Mouse (Mus musculus): ENCODE data around the gene Pfkm. TPM values are rescaled to one million over a fixed set of nuclear protein-coding genes. Genes with fewer than 3 reads are reported as not detected.
A peak's percentile ranks its signal among the peaks of the same experiment; 100 is the strongest.

Pfkm gene
- 2.4 and 3.1 TPM in 2 replicates for polyA plus RNA-seq (2012)

DNA sequence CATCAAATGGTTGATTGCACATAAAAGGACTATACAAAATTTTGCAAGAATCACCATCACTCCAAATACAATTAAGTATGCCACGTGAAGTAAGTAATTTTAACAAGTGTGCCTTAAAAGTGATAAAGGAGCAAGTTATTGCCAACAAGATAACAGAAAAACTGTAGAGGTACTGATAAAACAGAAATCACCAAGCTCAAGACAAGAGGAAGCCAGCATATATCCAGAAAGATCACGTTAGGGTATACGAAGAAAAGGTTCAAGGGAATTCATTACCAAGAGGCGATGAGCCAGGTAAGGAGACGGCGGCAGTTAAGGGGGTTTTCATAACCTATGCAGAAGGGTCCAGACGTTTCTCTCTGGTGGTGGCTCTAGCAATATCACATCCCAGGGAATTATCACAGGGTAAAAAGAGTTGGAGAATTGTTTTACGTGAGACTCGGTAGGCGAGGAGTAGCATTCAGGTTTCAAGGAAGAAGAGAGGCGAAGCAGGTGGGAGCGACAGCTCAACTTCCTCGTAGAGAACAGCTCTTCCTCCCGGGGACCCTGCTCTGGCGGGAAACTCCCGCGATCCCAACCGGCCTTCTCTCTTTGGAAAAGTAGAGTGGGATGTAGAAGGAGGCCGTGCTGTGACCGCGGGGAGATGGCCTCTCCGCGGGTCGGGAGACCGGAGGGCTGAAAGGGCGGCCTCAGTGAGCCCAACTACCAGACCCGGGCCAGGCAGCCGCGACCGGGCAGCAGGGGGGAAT lies at the start of gene Pfkm:
TSS of gene Pfkm (plus strand) at position 218 of the 749 bp plus-strand sequence.
- Histone ChIP-seq H3K36me3 (ENCODE audit: control insufficient read depth) (peaks cover 58% of the 10 kb centered on the region), H3K9me3 (ENCODE audit: control insufficient read depth, low read length) (peaks cover 2% of the 10 kb centered on the region), H3K4me3 (replicated peaks) (peak within 1 kb of the TSS; percentile 79), H3K4me1 (ENCODE audit: control insufficient read depth) (peaks cover 40% of the 10 kb centered on the region), H3K27me3 (ENCODE audit: control insufficient read depth) (no peaks in the 10 kb centered on the region)
- no peak for TF ChIP-seq TAL1 (IDR thresholded peaks at IDR 0.05; ENCODE audit: low read length)

GRCm38 (mm10) chr15:98043967-98044366 lies 48.4 kb upstream of the Pfkm start:
- TF ChIP-seq TAL1 (IDR thresholded peaks at IDR 0.05; ENCODE audit: low read length) = no peak
- no peak for TF ChIP-seq GATA1 (IDR thresholded peaks at IDR 0.05; ENCODE audit: low read length)
- Histone ChIP-seq H3K9me3 (ENCODE audit: control insufficient read depth, low read length) (no peaks in the 10 kb centered on the region), H3K4me3 (replicated peaks) (no peak overlapping the region), H3K36me3 (ENCODE audit: control insufficient read depth) (peaks cover 98% of the 10 kb centered on the region), H3K4me1 (ENCODE audit: control insufficient read depth) (no peaks in the 10 kb centered on the region), H3K27me3 (ENCODE audit: control insufficient read depth) (no peaks in the 10 kb centered on the region)

DNA sequence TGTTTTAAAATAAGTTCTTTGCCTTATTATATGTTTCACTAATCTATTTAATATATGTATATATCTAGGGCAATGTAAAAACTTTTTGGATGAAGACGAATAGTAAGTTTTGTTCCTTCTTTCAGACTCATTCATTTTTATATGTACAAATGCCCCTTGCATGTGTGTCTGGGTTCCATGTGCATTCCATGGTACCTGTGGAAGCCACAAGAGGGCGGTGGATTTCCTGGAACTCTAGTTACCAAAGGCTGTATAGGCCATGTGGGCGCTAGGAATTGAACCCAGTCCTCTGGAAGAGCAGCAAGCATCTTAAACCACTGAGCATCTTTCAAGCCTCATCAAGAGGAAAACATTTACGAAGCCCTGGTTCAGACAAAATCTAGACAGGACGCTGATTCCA lies 48.0 kb upstream of the Pfkm start:
- H3K4me3 ChIP-seq (replicated peaks) = no peak overlapping the region
- no peak for TF ChIP-seq TAL1 (IDR thresholded peaks at IDR 0.05; ENCODE audit: low read length)
- no peak for TF ChIP-seq GATA1 (IDR thresholded peaks at IDR 0.05; ENCODE audit: low read length)
- H3K27me3 ChIP-seq (ENCODE audit: control insufficient read depth) = no peaks in the 10 kb centered on the region
- no peaks in the 10 kb centered on the region for H3K4me1 ChIP-seq (ENCODE audit: control insufficient read depth)
- H3K36me3 ChIP-seq (ENCODE audit: control insufficient read depth) = peaks cover 98% of the 10 kb centered on the region
- H3K9me3 ChIP-seq (ENCODE audit: control insufficient read depth, low read length) = no peaks in the 10 kb centered on the region

DNA sequence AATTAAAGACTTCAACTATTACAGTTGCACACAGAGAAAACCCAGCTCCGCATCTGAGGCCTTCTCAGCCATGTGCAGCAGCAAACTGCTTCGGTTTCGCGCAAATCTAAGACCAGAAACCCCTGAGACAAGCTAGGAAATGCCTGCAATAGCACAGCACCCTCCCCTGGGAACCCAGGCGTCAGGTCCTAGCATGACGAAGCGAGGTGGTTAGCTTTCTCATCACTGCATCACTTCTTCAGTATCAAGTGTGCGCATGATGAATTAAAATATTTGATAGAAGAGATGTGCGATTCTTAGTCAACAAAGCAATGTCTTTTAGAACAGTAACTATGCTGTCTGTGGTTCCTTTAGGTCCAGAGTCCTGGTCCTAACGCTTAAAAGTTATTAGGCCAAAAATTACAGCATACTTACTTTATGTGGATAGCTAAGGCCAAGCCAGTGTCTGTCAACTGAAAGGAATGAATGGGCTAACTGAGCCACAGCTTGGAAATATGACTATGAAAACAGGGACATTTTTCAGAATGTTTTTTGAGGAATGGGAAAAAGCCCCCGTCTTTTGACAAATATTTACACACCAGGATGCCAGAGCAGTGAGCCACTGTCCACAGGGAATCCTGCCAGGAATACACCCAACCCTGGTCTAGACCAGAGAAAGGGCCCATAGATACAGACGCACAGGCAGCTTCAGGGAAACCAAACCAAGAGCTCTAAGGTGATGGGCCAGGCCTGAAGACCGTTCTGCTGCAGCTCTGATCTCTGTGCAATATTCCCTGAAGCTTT lies 43.3 kb upstream of the Pfkm start:
- no peaks in the 10 kb centered on the region for H3K9me3 ChIP-seq (ENCODE audit: control insufficient read depth, low read length)
- no peaks in the 10 kb centered on the region for H3K27me3 ChIP-seq (ENCODE audit: control insufficient read depth)
- peaks cover 95% of the 10 kb centered on the region for H3K36me3 ChIP-seq (ENCODE audit: control insufficient read depth)
- H3K4me1 ChIP-seq (ENCODE audit: control insufficient read depth) = no peaks in the 10 kb centered on the region
- H3K4me3 ChIP-seq (replicated peaks) = no peak overlapping the region
- TF ChIP-seq TAL1 (IDR thresholded peaks at IDR 0.05; ENCODE audit: low read length) = no peak
- no peak for TF ChIP-seq GATA1 (IDR thresholded peaks at IDR 0.05; ENCODE audit: low read length)

DNA sequence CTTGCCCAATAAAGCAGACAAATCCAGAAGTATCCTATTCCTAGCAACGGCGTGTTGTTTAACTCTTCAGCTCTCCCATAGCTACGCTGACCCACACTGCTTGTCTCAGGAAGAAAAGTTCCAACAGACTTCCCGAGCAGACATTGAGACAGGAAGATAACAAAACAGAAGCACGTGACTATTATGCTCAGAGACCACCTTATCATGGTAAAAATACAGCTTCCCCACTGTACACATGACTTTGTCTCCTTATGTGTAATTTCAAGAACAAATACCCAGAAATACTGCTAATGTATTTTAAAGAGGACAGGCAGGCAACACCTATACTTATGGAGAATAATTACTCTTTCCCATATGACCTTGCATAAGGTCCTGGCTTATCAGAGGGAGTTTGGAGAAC lies 40.7 kb upstream of the Pfkm start:
- H3K4me3 ChIP-seq (replicated peaks) = no peak overlapping the region
- no peaks in the 10 kb centered on the region for H3K4me1 ChIP-seq (ENCODE audit: control insufficient read depth)
- peaks cover 94% of the 10 kb centered on the region for H3K36me3 ChIP-seq (ENCODE audit: control insufficient read depth)
- H3K27me3 ChIP-seq (ENCODE audit: control insufficient read depth) = no peaks in the 10 kb centered on the region
- no peak for TF ChIP-seq TAL1 (IDR thresholded peaks at IDR 0.05; ENCODE audit: low read length)
- TF ChIP-seq GATA1 (IDR thresholded peaks at IDR 0.05; ENCODE audit: low read length) = no peak
- no peaks in the 10 kb centered on the region for H3K9me3 ChIP-seq (ENCODE audit: control insufficient read depth, low read length)

GRCm38 (mm10) chr15:98055246-98055645 lies 37.1 kb upstream of the Pfkm start:
- TF ChIP-seq GATA1 (IDR thresholded peaks at IDR 0.05; ENCODE audit: low read length) (no peak), TAL1 (IDR thresholded peaks at IDR 0.05; ENCODE audit: low read length) (no peak)
- no peak overlapping the region for H3K4me3 ChIP-seq (replicated peaks)
- H3K9me3 ChIP-seq (ENCODE audit: control insufficient read depth, low read length) = no peaks in the 10 kb centered on the region
- H3K4me1 ChIP-seq (ENCODE audit: control insufficient read depth) = no peaks in the 10 kb centered on the region
- peaks cover 88% of the 10 kb centered on the region for H3K36me3 ChIP-seq (ENCODE audit: control insufficient read depth)
- no peaks in the 10 kb centered on the region for H3K27me3 ChIP-seq (ENCODE audit: control insufficient read depth)

DNA sequence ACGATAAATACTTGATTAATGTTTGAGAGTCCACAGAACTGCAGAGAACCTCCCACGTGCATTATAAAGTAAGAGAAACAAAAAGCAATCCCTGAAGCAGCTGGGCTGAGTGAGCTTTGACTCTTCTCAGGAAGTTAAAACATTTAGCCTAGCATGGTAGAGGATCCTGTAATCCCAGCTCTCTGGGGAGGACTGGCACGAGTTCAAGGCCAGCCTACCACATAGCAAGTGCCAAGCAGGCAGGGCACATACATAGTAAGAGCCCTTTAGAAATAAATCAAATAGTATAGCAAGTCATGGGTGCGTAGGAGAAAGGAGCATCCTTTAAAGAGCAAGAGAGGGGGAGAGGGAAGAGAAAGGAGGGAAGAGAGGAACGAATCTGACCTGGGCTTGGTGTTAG lies 26.5 kb upstream of the Pfkm start:
- TF ChIP-seq GATA1 (IDR thresholded peaks at IDR 0.05; ENCODE audit: low read length) = no peak
- TF ChIP-seq TAL1 (IDR thresholded peaks at IDR 0.05; ENCODE audit: low read length) = no peak

DNA sequence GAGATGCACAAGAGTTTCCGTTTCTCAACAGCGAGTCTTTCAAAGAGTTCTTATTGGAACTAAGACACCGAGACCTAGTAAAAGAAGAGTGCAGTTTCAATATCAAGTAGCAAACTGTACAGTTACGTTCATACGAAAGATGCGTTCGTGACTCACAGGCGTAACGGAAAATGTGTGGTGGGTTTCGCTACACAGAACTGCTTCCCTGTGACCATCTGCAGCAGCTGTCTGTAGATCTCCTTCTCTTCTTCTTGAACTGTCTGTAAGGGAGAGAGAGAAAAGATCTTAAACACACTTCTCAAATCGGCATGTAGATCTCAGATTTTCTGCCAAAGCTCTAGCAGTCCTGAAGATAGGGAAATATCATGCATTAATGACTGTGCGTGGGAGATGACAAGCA lies 25.8 kb upstream of the Pfkm start:
- Histone ChIP-seq H3K4me3 (replicated peaks) (no peak overlapping the region), H3K27me3 (ENCODE audit: control insufficient read depth) (no peaks in the 10 kb centered on the region), H3K4me1 (ENCODE audit: control insufficient read depth) (no peaks in the 10 kb centered on the region), H3K9me3 (ENCODE audit: control insufficient read depth, low read length) (no peaks in the 10 kb centered on the region), H3K36me3 (ENCODE audit: control insufficient read depth) (peaks cover 97% of the 10 kb centered on the region)
- TF ChIP-seq GATA1 (IDR thresholded peaks at IDR 0.05; ENCODE audit: low read length) (no peak), TAL1 (IDR thresholded peaks at IDR 0.05; ENCODE audit: low read length) (no peak)

More for the DNA sequence above, 26.5 kb upstream of the Pfkm start:
- H3K36me3 ChIP-seq (ENCODE audit: control insufficient read depth) = peaks cover 97% of the 10 kb centered on the region
- no peaks in the 10 kb centered on the region for H3K27me3 ChIP-seq (ENCODE audit: control insufficient read depth)
- H3K9me3 ChIP-seq (ENCODE audit: control insufficient read depth, low read length) = no peaks in the 10 kb centered on the region
- H3K4me3 ChIP-seq (replicated peaks) = no peak overlapping the region
- H3K4me1 ChIP-seq (ENCODE audit: control insufficient read depth) = no peaks in the 10 kb centered on the region

DNA sequence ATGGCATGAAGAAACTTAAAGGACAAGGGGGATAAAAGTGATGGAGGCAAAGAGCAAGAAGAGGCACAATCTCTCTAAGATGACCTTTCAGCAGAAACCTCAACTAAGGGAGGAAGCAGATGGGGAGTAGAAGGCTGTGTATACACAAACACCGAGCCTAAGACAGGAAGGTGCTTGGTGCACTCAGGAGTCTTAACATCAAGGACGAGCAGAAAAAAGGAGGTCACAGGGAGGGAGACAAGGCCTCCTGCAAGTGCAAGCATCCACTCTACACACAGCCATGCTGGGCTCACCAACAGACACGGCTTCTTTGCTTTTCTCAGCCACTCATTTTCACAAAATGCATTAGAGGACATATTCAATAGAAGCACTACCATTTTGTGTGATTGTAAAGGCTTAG lies 24.9 kb upstream of the Pfkm start:
- Histone ChIP-seq H3K4me1 (ENCODE audit: control insufficient read depth) (no peaks in the 10 kb centered on the region), H3K9me3 (ENCODE audit: control insufficient read depth, low read length) (no peaks in the 10 kb centered on the region), H3K27me3 (ENCODE audit: control insufficient read depth) (no peaks in the 10 kb centered on the region), H3K4me3 (replicated peaks) (no peak overlapping the region), H3K36me3 (ENCODE audit: control insufficient read depth) (peaks cover 97% of the 10 kb centered on the region)
- no peak for TF ChIP-seq TAL1 (IDR thresholded peaks at IDR 0.05; ENCODE audit: low read length)
- no peak for TF ChIP-seq GATA1 (IDR thresholded peaks at IDR 0.05; ENCODE audit: low read length)
